Mouse (Mus musculus): ENCODE measurements around the gene Gm20547. TPM values are rescaled to one million over a fixed set of nuclear protein-coding genes. Genes with fewer than 3 reads are reported as not detected.
A peak's percentile ranks its signal among the peaks of the same experiment; 100 is the strongest.
"Not testable (repeated sequence)": the region's sequence is repeated elsewhere in the genome, so short reads cannot be mapped to it uniquely, and the experiment has no call there.

The Gm20547 gene
- not detected for total RNA-seq (2021)
- long read RNA-seq, experiment 1 = 0 reads
- long read RNA-seq, experiment 2 = 0 reads

GRCm38 (mm10) chr17:34881683-34882310 is at the start of gene Gm20547:
Gene Gm20547 (minus strand): TSS chr17:34882042.
- no peak for DNase-seq (ENCODE audit: low spot score)

- DNase-seq (ENCODE audit: low spot score) = peak; percentile 99
Observed at GRCm38 (mm10) chr17:34931061-34931734, 49.4 kb upstream of the Gm20547 start, which contains the start of gene Neu1. Gene Neu1 (plus strand): TSS chr17:34931253.

GRCm38 (mm10) chr17:34928841-34929240 is 47.0 kb upstream of the Gm20547 start:
- no peak for DNase-seq (ENCODE audit: low spot score)

- DNase-seq (ENCODE audit: low spot score) = no peak
Observed at GRCm38 (mm10) chr17:34927306-34928019, 45.6 kb upstream of the Gm20547 start.

GRCm38 (mm10) chr17:34924258-34924657 is 42.4 kb upstream of the Gm20547 start:
- no peak for DNase-seq (ENCODE audit: low spot score)

GRCm38 (mm10) chr17:34922939-34923338 is 41.1 kb upstream of the Gm20547 start:
- no peak for DNase-seq (ENCODE audit: low spot score)

GRCm38 (mm10) chr17:34917188-34917587 is 35.3 kb upstream of the Gm20547 start:
- DNase-seq (ENCODE audit: low spot score) = no peak

GRCm38 (mm10) chr17:34916316-34916715 is 34.5 kb upstream of the Gm20547 start:
- no peak for DNase-seq (ENCODE audit: low spot score)

GRCm38 (mm10) chr17:34915410-34915831 is 33.6 kb upstream of the Gm20547 start:
- DNase-seq (ENCODE audit: low spot score) = no peak

- no peak for DNase-seq (ENCODE audit: low spot score)
Observed at GRCm38 (mm10) chr17:34913930-34914665, 32.3 kb upstream of the Gm20547 start, which contains the start of gene Slc44a4. Gene Slc44a4 (plus strand): TSS chr17:34914466.

- DNase-seq (ENCODE audit: low spot score) = peak; percentile 76
Observed at GRCm38 (mm10) chr17:34911945-34912351, 30.1 kb upstream of the Gm20547 start.

GRCm38 (mm10) chr17:34910982-34911381 is 29.1 kb upstream of the Gm20547 start:
- DNase-seq (ENCODE audit: low spot score) = no peak

GRCm38 (mm10) chr17:34902895-34903294 is 21.1 kb upstream of the Gm20547 start:
- DNase-seq (ENCODE audit: low spot score) = no peak

GRCm38 (mm10) chr17:34901948-34902347 is 20.1 kb upstream of the Gm20547 start:
- not testable (repeated sequence) for DNase-seq (ENCODE audit: low spot score)

- not testable (repeated sequence) for DNase-seq (ENCODE audit: low spot score)
Observed at GRCm38 (mm10) chr17:34900826-34901225, 19.0 kb upstream of the Gm20547 start.

GRCm38 (mm10) chr17:34899890-34900243 is 18.0 kb upstream of the Gm20547 start:
- DNase-seq (ENCODE audit: low spot score) = no peak

GRCm38 (mm10) chr17:34899053-34899889 is 17.4 kb upstream of the Gm20547 start:
- no peak for DNase-seq (ENCODE audit: low spot score)

GRCm38 (mm10) chr17:34898706-34899052 is 16.8 kb upstream of the Gm20547 start:
- DNase-seq (ENCODE audit: low spot score) = no peak

GRCm38 (mm10) chr17:34898160-34898586 is 16.3 kb upstream of the Gm20547 start, which contains the start of the genes C2 and Ehmt2:
Gene C2 (minus strand): TSS chr17:34898265.
Gene Ehmt2 (plus strand): TSS chr17:34898469.
- peak; percentile 82 for DNase-seq (ENCODE audit: low spot score)

- no peak for DNase-seq (ENCODE audit: low spot score)
Observed at GRCm38 (mm10) chr17:34897373-34898159, 15.7 kb upstream of the Gm20547 start.

Measured in gastrocnemius, adult 18-20 months (tissue).